Mouse (Mus musculus) left cerebral cortex, adult 2 months (tissue): ENCODE measurements around the gene Dph5. TPM values are rescaled to one million over a fixed set of nuclear protein-coding genes. Genes with fewer than 3 reads are reported as not detected.

Experiments
- DNase-seq, 2 experiments: peaks; one replicate each; pipeline ENCODE4 v3.0.0; 2021 to 2022; ENCODE audit warnings: low spot score in 2 of 2, mixed read lengths in 1 of 2; ENCODE audit errors: extremely low spot score in 1 of 2
- H3K27ac ChIP-seq: fragments of 200-600 bp; 2 replicates; pipeline ENCODE4 v1.8.1; 2022
- H3K4me3 ChIP-seq: fragments of 200-600 bp; 2 replicates; pipeline ENCODE4 v1.8.1; 2022
- CTCF ChIP-seq: fragments of 200-600 bp; IDR thresholded peaks from 2 replicates; pipeline ENCODE4 v1.8.1; 2022; ENCODE audit warnings: antibody characterized with exemption, mild to moderate bottlenecking, moderate library complexity
- intact Hi-C: fragments of 180-260 bp; cut with DNase I; formaldehyde crosslinking; loops from one replicate; pipeline ENCODE4 v1.15.1; 2025
- microRNA-seq, 2 experiments: library from miRNA; unstranded; fragments of <30 nt; microRNA quantifications; one replicate each; pipeline ENCODE4 v1.2.0; 2021
- total RNA-seq, 2 experiments: library from RNA; stranded (reverse); gene quantifications; 2 replicates each; pipeline ENCODE4 v1.2.3; 2021

Gene Dph5
- total RNA-seq, 2 experiments from 2014 or later: 11.0 to 12.3 TPM

- no peak for TF ChIP-seq CTCF
- Histone ChIP-seq H3K27ac (no peak overlapping the region), H3K4me3 (no peak overlapping the region)
- intact Hi-C loops: no loop called here
- DNase-seq: no peak
Observed at GRCm38 (mm10) chr3:115961311-115962027, 73.8 kb downstream of the Dph5 start.

GRCm38 (mm10) chr3:115962028-115962415 is 74.4 kb downstream of the Dph5 start:
- no peak for TF ChIP-seq CTCF
- Histone ChIP-seq H3K27ac (no peak overlapping the region), H3K4me3 (no peak overlapping the region)
- no peak for DNase-seq
- intact Hi-C loops: no loop called here

GRCm38 (mm10) chr3:115963597-115963996 is 76.0 kb downstream of the Dph5 start:
- Histone ChIP-seq H3K4me3 (no peak overlapping the region), H3K27ac (no peak overlapping the region)
- intact Hi-C loops: no loop called here
- DNase-seq: no peak
- TF ChIP-seq CTCF: no peak

- Histone ChIP-seq H3K4me3 (no peak overlapping the region), H3K27ac (no peak overlapping the region)
- intact Hi-C loops: no loop called here
- no peak for DNase-seq
- no peak for TF ChIP-seq CTCF
Observed at GRCm38 (mm10) chr3:115964071-115964470, 76.4 kb downstream of the Dph5 start.

- Histone ChIP-seq H3K4me3 (no peak overlapping the region), H3K27ac (no peak overlapping the region)
- DNase-seq: no peak
- intact Hi-C loops: no loop called here
- no peak for TF ChIP-seq CTCF
Observed at GRCm38 (mm10) chr3:115968745-115969530, 81.3 kb downstream of the Dph5 start.

GRCm38 (mm10) chr3:115971045-115971785 is 83.6 kb downstream of the Dph5 start:
- Histone ChIP-seq H3K4me3 (no peak overlapping the region), H3K27ac (no peak overlapping the region)
- intact Hi-C loops: no loop called here
- no peak for TF ChIP-seq CTCF
- no peak for DNase-seq

- DNase-seq: no peak
- intact Hi-C loops: no loop called here
- no peak overlapping the region for H3K4me3 ChIP-seq
- no peak for TF ChIP-seq CTCF
- no peak overlapping the region for H3K27ac ChIP-seq
Observed at GRCm38 (mm10) chr3:115971891-115972646, 84.4 kb downstream of the Dph5 start.

- intact Hi-C loops: no loop called here
- no peak for DNase-seq
- H3K27ac ChIP-seq: no peak overlapping the region
- no peak for TF ChIP-seq CTCF
- H3K4me3 ChIP-seq: no peak overlapping the region
Observed at GRCm38 (mm10) chr3:115974228-115974627, 86.6 kb downstream of the Dph5 start.

- no peak overlapping the region for H3K27ac ChIP-seq
- TF ChIP-seq CTCF: no peak
- no peak for DNase-seq
- no peak overlapping the region for H3K4me3 ChIP-seq
- intact Hi-C loops: loop anchor here (5.0 kb wide), 1 partner anchor 33 kb away; no protein-coding TSS in a partner anchor
Observed at GRCm38 (mm10) chr3:115974995-115975394, 87.4 kb downstream of the Dph5 start.

- Histone ChIP-seq H3K4me3 (no peak overlapping the region), H3K27ac (no peak overlapping the region)
- intact Hi-C loops: loop anchor here (5.0 kb wide), 1 partner anchor 37 kb away; no protein-coding TSS in a partner anchor
- DNase-seq: no peak
- peak; percentile 79 for TF ChIP-seq CTCF
Observed at GRCm38 (mm10) chr3:115979000-115979399, 91.4 kb downstream of the Dph5 start.

GRCm38 (mm10) chr3:115983217-115983616 is 95.6 kb downstream of the Dph5 start:
- Histone ChIP-seq H3K27ac (no peak overlapping the region), H3K4me3 (no peak overlapping the region)
- TF ChIP-seq CTCF: no peak
- DNase-seq: no peak
- intact Hi-C loops: no loop called here

Small RNAs within 50 kb of the gene (microRNA-seq; reads per million reads assigned to microRNA genes)
- 0 reads per million in 2 experiments for gene Mir669n

Other genes with a start within 250 kb of the Dph5 start
- gene S1pr1, start 172.8 kb upstream of the Dph5 start, total RNA-seq: 100 to 1,000 TPM in 1 of 2 experiments, 10 to 100 TPM in 1; 90.6 to 118 TPM
- 10 to 100 TPM; 22.3 to 25.3 TPM for gene Slc30a7, start 119.6 kb downstream of the Dph5 start, total RNA-seq
- gene Extl2, start 119.6 kb downstream of the Dph5 start, total RNA-seq: 10 to 100 TPM; 70.4 to 73.0 TPM
- gene Vcam1, start 241.9 kb downstream of the Dph5 start, total RNA-seq: 10 to 100 TPM; 16.8 to 19.1 TPM